Mouse (Mus musculus) adipocyte (in vitro differentiated cells): ENCODE measurements around the gene Cideb.

ENCODE experiments used
- DNase-seq: peaks from one replicate; pipeline ENCODE4 v3.0.0-alpha.2; 2016; ENCODE audit warnings: low spot score

Gene Cideb

GRCm38 (mm10) chr14:55722438-55722945 is 35.8 kb downstream of the Cideb start:
- peak; percentile 10 for DNase-seq

GRCm38 (mm10) chr14:55721700-55722437 is 36.4 kb downstream of the Cideb start, which contains the start of gene Rabggta:
Rabggta (minus strand) TSS chr14:55722263.
- peak; percentile 81 for DNase-seq

GRCm38 (mm10) chr14:55721076-55721475 is 37.2 kb downstream of the Cideb start:
- DNase-seq, result no peak

- DNase-seq, result no peak
These were observed 37.6 kb downstream of the Cideb start for GRCm38 (mm10) chr14:55720666-55721065.

- DNase-seq, result no peak
These were observed 38.5 kb downstream of the Cideb start for GRCm38 (mm10) chr14:55719737-55720136.

- DNase-seq, result no peak
These were observed 41.4 kb downstream of the Cideb start for GRCm38 (mm10) chr14:55716884-55717283.

- DNase-seq, result no peak
These were observed 42.0 kb downstream of the Cideb start for GRCm38 (mm10) chr14:55716271-55716670.

- DNase-seq, result no peak
These were observed 43.4 kb downstream of the Cideb start for GRCm38 (mm10) chr14:55714893-55715292.

GRCm38 (mm10) chr14:55713729-55714122 is 44.5 kb downstream of the Cideb start, which contains the start of gene Tgm1:
Tgm1 (minus strand) TSS chr14:55713926.
- no peak for DNase-seq

GRCm38 (mm10) chr14:55713007-55713728 is 45.1 kb downstream of the Cideb start:
- DNase-seq, result no peak

- no peak for DNase-seq
These were observed 46.5 kb downstream of the Cideb start for GRCm38 (mm10) chr14:55711786-55712185.

- no peak for DNase-seq
These were observed 48.7 kb downstream of the Cideb start for GRCm38 (mm10) chr14:55709509-55709908.

- DNase-seq, result no peak
These were observed 50.9 kb downstream of the Cideb start for GRCm38 (mm10) chr14:55707397-55707796.

- no peak for DNase-seq
These were observed 52.1 kb downstream of the Cideb start for GRCm38 (mm10) chr14:55706051-55706600.
